Mouse (Mus musculus) adrenal gland, adult 8-10 months (tissue): ENCODE measurements at regions not wholly inside any gene's neighbourhood (a gene's known extent, or its start where the extent isn't known, plus 50 kb on each side); places are given as distances from the start of the nearest gene placed in this dataset.
A peak's percentile ranks its signal among the peaks of the same experiment; 100 is the strongest.

Source experiments
- DNase-seq: peaks from one replicate; pipeline ENCODE4 v3.0.0; 2022

DNA sequence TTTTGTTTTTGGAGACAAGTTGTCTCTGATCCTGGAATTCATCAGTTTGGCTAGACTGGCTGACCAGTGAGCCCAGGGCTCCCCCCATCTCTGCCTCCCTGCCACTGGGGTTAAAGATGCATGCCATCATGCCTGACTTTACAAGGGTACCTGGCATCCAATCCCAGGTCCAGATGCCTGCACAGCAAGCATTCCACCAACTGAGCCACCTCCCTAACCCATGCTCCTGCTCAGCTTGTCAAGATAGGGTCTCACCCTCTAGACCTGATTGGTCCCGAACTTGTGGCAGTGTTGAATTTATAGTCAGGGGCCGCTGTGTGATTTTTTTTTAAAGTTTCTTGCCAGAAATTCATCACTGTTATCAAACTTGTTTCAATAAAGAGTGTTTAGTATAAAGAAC is 111.4 kb upstream of the Mkln1 start:
- DNase-seq = no peak

DNA sequence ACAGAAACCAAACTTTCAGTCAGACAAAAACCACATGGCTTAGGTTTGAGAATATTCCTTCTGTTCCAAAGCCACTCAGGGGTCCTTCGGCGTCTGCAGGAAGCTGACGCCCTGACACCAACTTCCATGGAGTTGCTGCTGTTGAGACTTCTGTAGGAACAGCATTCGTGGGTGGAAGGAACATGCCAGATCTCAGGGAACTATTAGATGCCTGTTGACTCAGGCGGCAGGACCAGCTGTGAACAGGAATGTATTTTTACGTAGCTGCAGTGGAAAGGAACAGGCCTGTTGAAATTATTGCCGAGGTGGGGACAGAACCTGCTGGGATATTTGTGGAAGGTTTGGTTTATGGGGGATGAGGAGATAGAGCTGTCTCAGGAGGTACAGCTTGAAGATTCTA is 110.8 kb upstream of the Mkln1 start:
- no peak for DNase-seq

DNA sequence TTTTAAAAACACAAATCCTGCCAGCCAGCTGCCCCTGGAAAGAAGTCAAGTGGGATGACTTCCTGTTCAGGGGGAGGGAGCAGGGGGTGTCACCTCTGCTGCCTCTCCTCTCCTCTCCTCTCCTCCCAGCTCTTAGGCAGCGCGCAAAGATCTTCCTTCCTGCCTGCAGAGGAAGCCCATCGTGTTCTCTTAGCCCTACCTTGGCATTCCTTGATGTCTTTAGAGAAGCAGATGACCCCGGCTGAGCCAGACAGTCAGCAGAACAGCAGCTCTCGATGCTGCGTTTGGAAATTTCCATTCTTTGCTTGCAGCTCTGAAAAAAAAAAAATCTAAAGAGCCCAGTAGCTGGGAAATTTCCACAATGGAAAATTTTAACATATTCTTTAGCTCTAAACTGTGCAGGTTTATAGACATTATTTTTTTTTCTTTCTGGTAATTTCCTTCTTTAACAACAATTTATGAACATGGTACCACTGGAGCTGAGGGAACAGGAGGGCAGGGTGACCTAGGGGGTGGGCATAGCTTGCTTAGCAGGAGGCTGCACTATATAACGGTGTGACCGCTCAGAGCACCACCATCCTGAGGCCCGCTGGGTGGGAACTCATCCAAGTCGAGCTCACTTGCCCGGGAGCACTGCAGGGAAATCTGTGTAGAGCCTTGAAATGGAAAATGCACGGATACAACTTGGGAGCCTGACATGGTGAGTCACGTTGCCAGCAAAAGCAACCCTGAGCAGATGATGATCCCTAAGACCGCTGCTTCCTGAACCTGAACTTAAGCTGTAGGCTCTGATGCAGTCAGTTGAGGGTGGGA is 109.9 kb upstream of the Mkln1 start:
- DNase-seq = peak; percentile 75

DNA sequence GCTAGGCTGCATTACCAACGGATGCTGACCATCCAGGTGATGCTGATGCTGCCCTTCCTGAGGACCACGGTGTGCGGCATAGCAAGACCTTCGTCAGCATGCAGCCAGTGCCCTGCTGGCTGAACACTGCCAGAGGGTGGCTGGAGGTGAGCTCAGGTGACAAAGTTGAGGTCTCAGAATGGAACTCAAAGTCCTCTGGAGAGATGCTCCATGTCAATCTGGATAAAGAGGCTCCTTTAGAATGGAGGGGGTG is 109.4 kb upstream of the Mkln1 start:
- no peak for DNase-seq

DNA sequence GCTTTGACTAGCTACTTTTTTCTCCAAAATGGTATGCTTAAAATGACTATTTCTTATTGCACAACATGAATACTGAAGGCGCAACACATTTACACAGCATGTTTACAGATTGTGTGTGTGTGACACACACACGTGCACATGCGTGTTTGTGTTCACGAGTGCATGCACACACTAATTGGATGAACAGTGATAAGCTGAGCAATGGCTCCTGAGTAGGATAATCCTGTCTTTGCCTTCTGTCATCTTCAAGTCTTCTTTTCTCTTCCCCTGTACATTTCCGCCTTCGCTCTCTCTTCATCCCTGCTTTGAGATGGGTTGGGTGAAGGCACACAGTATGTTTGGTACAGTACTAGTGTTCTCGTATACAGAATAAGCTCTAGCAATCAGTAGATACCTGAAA is 106.5 kb upstream of the Mkln1 start:
- no peak for DNase-seq

DNA sequence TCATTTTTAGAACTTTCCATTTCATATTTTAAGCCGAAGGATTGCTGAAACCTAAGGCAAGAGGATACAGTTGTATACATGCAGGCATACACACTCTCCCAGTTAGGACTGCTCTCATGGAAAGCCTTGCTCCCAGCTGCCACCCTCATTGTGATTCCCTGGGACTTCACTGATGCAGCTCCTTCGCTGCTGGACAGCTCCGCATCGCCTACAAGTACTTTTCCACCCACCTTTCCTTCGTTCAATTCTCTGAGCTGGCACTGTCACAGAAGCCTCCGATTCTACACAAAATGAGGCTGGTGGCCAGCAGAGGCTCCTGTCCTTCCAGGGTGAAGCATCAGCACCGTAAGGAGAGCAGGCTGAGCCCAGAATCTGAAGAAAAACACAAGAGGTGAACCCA is 105.5 kb upstream of the Mkln1 start:
- DNase-seq = no peak

DNA sequence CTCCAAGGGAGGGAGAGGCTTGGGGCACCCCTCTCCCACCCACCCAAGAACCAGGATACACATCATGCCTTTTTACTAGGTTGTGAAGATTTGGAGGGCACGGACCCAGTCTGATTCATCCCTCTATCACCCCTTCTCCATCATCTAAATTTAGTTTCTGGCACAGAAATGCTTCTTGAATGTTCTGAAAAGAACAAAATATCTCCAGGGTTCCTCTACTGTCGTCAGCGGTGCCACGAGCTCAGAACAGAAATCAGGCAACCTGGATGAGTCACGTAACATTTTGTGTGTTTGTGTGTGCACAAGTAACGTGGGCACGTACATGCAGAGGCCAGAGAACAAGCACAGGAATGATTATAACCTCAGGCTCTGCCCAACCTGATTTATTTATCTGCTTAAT is 99.1 kb upstream of the Mkln1 start:
- no peak for DNase-seq

DNA sequence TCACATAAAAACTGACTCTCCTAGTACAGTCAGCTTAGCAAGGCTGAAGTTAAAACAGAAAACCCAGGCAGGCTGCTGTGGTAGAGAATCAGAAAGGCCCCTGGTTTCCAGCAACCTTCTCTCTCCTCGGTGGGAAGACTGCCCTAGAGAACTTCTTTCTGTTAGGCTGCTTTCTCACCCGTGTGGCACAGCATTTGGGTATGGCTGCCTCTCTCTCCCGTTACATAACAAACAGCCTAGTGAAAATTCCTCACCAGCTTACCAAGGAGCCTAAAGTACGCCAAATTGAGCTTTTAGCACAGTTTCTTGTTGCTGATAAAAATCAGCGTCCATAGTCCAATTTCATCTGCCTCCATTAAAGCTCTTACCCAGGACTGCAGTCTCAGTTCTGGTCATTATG is 92.8 kb upstream of the Mkln1 start:
- DNase-seq = no peak

DNA sequence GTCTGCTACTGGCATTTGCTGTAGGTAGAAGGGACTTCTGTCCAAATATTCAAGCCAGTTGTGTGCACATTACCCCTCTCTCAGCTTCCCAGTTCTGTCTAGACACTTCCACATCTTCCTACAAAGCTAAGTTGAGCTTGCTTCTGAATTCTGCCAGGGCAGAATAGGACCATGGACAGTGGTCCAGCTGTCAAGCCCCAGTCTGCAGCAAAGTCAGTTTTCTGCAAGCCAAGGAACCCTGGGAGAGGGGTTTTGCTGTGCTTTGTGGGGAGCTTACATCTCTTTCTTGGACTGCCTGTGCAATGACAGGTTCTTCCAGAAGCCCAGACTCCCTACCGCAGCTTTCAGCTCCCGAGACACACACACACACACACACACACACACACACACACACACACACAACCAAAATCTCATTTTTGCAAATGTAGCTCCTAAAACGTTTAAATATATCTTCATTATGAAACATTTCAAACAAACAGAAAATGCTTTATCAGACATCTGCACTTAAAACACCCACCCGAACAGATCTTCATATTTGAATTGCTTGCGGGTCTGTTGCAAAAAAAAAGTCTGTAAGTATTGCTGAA is 91.4 kb upstream of the Mkln1 start:
- no peak for DNase-seq

DNA sequence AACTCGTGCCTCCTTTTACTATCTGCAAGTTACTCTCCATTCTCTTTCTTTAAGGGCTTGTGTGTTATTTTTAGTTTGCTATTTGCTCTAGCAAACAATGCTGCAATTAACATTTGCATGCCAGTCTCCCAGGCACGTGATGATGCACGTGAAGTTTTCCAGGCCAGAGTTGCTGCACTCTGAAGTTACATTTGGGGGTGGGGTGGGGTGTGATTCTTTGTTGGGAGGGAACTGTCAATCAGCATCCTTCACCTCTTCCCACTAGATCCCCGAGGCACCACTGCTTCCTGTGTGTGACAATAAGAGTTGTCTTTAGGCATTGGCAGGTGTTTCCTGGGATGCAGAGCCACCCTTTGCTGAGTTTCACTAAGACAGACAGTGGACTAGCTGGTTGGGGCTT is 90.6 kb upstream of the Mkln1 start:
- no peak for DNase-seq

DNA sequence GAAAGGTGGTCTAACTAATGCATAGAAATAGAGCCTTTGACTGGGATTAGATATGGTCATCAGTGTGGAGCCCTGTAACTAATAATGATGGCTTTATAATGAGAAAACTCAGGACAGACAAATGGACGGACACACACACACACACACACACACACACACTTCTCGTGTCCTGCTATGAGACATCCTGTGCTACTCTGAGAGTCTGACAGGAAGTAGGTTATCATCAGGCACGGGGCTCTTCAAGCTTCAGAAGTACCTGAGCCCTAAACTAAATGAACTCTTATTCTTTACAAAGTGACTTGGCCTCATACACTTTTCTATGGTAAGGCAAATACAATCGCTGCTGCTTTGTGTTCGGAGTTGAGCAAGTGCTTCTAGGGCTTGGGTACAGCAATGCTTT is 87.9 kb upstream of the Mkln1 start:
- no peak for DNase-seq

DNA sequence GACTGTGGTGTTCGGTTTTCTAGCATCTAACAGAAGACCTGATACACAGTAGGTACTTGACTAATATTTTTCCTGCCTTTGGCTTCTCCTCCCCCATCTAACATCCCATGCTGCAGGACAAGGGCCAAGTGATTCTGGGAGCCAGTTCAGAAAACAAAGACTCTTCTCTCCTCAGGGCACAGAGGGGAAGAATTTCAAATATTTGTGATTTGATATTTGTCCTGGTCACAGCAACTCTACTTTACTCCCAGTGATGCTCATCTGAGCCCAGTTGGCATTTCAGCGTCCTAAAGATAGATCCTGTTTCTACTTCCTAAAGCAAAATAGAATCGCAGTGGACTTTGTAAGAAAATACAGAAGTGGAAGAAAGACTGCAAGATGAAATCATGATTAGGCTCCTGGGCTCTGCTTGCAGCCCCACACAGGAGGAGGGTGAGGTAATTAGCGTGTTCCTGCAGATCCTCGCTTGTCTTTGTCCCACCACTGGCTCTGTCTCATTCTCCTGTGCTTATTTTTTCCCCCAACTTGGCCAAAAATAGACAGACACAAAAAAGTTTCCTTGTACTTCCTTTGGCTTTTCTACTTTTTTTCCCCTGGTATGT is 84.6 kb upstream of the Mkln1 start:
- DNase-seq = no peak

DNA sequence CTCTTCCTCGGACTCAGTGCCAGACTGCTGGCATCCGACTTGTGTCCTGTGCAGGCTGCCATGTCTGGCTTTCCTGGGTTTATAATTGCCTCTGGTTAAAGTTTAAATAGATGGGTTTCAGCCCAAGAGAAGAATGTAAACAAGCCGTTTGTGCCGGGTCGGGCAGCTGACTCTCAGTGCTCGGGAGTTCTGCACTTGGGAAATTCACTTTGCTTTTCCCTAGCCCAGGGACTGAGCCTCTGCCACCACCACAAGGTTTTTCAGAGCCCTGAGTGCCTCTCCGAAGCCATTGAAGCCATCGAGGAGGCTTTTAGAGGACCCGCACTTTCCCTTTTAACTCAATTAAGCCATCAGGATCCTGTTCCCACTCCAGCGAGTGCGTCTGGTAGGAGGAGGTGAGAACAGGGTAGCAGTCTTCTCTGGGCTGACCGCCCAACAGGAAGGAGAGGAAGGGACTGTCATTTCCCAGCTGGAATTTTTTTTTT is 80.8 kb upstream of the Mkln1 start:
- DNase-seq = peak; percentile 36

DNA sequence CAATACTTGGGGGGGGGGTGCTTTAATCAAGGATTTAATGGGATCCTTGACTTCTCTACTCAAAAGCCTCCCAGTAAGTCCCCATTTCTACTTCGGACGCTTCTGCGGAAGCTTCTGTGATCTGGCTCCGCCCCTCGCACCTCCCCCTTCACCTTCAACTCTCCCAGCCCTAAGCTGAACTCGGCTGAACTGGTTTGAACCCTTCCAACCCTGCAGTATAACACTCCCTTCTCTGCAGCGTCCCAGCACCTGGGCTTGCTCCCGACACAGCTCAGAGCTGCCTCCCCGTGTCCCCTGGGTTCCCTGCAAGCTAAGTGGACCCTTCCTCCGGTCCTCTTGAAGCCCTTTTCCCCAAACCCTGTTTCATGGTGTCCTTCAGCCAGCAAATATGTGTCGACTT is 80.0 kb upstream of the Mkln1 start:
- DNase-seq = peak; percentile 71

DNA sequence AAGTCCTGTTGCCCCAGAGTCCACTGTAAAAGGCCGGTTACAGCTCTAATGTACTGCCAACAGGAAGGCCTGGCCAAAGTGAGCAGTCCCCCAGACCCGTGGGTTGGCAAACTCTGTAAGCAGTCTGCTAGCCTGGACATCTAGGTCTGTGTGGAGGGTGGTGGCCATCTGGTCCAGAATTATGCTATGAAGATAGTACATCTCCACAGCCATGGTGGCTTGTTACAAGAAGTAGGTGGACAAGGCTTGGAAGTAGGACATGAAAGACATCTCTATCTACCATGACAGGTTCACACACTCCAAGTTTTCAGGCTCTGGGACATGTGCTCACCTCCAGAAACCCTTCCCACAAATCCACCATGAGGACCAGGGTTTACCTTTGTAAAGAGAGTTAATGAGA is 79.1 kb upstream of the Mkln1 start:
- no peak for DNase-seq

DNA sequence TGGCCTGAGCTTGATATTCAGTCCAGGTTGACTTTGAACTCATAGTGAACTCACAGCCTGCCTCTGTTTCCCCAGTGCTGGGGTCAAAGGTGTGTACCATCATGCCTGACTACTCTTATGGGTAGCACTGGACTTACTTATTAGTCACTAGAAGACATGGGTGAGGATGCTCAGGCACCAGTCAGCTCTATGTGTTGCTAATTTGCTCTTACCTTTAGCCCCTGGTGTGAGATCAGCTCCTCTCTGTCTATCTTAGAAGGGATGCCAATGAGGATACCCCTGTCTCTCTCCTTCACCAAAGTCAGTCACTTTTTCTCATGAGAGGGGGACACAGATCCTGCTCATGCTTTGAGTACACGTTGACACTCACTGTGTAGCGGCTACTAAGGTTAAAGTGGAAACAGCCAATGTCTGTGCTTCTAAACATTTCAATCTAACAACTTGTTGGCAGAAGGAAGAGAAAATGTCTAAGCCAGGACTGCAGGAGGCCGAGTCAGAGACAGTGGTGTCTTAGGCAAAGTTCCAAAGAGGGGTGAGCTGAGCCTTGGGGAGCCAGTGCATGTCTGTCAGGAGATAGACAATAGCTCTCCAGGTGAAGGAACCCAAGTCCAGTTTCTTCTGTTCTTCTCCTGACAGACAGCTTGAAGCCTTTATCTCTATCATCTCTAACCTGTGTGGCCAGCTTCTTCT is 78.2 kb upstream of the Mkln1 start:
- no peak for DNase-seq

DNA sequence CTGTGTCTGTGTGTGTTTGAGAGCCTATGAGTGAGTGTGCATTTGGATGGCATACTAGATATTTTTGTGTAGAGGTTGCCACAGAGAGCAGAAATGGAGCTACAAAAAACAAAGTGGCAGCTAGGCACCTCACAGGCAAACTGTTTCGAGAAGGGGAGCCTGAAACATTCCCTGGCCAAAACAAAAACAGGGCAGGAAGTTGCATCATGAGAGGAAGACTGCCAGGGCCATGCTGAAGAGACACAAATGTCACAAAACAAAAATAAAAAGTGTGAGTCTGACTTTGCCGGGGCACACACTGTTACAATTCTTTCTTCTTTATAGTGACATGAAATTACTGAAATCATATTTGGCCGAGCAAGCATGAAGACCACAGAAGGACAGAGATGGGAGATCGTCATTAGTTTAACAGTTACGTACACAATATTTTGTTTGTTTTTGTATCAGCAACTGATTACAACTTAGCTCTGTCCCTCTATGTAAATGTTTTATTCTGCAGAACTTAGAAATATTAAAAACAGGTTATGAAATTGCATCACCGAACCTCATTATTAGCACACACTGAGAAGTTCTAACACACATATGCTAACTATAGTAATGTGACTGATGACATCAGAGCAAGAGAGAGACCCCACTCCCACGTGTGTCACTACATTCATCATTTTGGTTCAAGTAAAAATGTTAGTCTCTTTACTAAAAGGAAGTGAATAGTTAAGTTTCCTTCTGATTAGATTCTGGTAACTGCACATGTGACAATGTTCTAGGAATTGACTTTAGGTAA is 77.3 kb upstream of the Mkln1 start:
- no peak for DNase-seq

DNA sequence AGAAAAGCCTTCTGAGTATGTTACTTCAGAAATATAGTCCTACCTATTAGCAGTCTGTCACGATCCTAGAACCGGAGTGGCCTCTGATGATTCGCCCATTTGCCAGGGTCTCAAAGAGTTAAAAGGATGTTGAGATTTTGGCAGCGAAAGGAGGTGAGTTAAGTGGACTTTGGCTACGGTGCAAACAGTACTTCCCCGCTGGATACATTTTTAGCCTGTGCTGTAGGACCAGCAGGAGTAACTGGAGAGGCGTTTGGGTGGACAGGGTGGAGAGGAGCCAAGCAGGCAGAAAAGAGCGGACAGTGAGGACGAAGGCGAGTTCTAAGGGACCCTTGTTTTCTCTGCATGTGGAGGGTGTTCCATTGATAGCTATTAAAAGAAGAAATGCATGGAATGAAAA is 76.6 kb upstream of the Mkln1 start:
- no peak for DNase-seq

DNA sequence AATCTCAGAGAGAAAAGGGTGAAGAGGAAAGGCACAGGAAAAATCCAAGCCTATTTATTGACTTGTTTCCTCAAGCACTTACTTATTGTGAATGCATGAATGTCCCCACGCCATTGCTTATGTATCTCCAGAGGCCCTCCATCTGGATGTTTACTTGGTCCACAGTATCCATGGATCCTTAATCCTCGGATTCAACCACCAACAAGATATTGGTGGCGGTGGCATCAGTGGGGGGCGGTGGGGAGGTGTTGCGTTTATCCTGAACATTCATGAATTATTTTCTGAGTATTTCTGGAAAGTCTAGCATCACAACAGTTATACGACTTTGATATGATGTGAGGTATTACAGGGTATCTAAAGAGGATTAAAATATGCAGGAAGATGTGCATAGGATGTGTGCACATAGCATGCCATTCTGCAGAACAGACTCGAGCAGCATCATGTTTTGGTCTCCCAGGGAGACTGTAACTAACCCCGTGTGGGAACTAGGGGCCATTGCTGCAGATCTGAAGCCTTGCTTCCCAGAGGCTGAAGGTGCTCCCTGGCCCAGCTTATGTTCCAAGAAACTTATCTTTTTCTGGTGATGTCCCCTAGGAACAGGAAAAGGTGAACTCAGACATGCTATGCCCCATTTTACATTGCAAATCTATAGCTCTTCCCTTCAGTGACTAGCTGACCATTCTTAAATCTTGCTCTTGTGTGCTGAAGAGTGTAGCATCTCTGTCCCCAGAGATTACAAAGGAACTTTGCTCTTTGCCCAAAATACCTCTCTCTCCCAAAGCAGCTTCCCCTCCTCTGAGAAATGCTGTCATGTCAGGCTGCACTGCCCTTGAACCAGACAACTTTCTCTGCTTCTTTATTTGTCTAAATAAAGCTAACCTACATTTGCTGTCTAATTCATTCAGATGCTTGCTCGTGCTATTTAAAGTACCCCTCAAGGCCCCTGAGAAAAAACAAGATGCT is 75.0 kb upstream of the Mkln1 start:
- no peak for DNase-seq

DNA sequence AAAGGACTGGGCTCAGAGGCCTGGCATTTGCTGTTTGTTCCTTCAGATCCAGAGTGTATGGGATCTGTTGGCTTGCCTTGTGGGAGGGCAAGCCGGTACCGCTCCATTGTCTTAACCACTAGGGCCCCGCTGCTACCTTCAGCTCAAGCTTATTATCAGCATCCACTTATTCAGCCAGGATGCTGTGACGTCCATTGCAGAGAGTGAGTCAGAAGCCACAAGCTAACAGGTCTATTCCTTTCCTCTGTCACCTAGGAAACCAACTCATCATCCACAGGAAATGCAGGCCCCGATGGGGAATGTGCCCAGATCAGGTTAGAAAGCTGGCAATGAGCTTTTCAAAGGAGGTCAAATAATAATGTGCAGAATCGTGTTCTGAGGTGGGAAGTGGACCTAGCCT is 73.8 kb upstream of the Mkln1 start:
- DNase-seq = no peak

DNA sequence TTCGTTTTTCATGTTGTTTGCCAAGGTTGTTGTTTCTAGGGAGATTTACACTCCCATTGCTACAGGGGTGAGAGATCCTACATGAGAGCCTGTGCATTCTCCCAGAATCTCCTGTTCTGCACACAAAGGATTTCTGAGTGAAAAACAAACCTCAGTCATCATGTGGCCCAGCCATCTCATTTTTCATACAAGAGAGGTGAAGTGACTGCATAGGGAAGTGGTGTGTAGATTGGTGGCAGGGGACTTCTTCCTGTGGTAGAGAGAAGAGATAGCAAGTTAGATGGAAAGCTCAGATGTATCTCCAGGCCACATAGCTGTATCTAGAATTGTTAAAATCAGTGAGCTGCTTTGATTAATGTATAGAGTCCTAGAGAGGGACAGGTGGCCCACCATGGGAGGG is 72.9 kb upstream of the Mkln1 start:
- DNase-seq = no peak

DNA sequence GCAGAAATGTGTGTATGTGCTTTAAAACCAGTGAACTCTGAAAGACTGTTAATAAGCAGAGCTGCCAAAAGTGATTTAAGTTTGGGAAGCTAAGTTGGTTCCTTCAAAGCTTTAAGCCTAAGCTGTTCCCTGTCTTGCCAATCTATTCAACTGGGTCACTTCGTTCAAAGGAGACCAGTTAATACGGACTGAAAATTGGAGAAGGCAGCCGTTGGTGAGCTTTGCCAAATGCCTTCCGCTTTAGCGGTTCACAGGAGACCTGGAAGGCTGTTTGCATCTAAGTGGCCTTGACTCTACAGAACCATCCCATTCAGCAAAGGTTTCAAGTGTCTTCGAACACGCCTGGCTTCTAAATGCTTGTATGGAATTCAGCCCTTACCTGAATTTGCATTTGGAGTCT is 68.2 kb upstream of the Mkln1 start:
- DNase-seq = no peak
